In genomic region chr5:24329965-24330298, GRCm38 (mm10) we compare ENCODE assay signal across 8 mouse cellular contexts. TPM values are rescaled to one million over a fixed set of nuclear protein-coding genes. Genes with fewer than 3 reads are reported as not detected.
DNase-seq lines count a peak whose midpoint lies in the region; ATAC-seq and TF ChIP-seq lines count a peak whose summit lies in the region.

No protein-coding gene starts in this region.

- intact Hi-C loops in heart, postnatal 36 days (cut with DNase I), result loop anchor here (2.0 to 5.0 kb wide), 2 partner anchors 53 to 63 kb away; no protein-coding TSS in a partner anchor

- peaks cover 42% of the 10 kb centered on the region for H3K4me1 ChIP-seq in heart, postnatal 0 days (ENCODE audit: control insufficient read depth, insufficient read depth)
- H3K4me1 ChIP-seq in embryonic facial prominence, embryonic 11.5 days (ENCODE audit: control insufficient read depth, insufficient read depth, low read length), result peaks cover 9% of the 10 kb centered on the region
- peaks cover 31% of the 10 kb centered on the region for H3K4me1 ChIP-seq in hindbrain, embryonic 12.5 days
- H3K4me1 ChIP-seq in midbrain, embryonic 12.5 days, result peaks cover 26% of the 10 kb centered on the region

- no peak for DNase-seq in heart, postnatal 0 days (ENCODE audit: low spot score)
- no peak for DNase-seq in heart, postnatal 36 days
- no peak for DNase-seq in embryonic facial prominence, embryonic 11.5 days (ENCODE audit: low spot score)
- no peak for DNase-seq in MN1 (ENCODE audit: low spot score)
- DNase-seq in frontal cortex, adult 2 months (ENCODE audit: extremely low spot score in 1 of 2, low spot score in 1 of 2), result no peak
- no peak for DNase-seq in kidney, postnatal 25 days

- TF ChIP-seq EP300 in heart, postnatal 0 days (IDR thresholded peaks at IDR 0.05; ENCODE audit: low read depth), result no peak

- H3K4me2 ChIP-seq in heart, postnatal 0 days (ENCODE audit: low read depth, low read length), result peak overlapping the region; percentile 61
- no peak overlapping the region; the same call in 1 of the 2 replicates for H3K4me2 ChIP-seq in embryonic facial prominence, embryonic 11.5 days (ENCODE audit: low read depth, low read length)
- H3K4me2 ChIP-seq in hindbrain, embryonic 12.5 days (replicated peaks), result peak overlapping the region; percentile 66
- H3K4me2 ChIP-seq in midbrain, embryonic 12.5 days (replicated peaks), result peak overlapping the region; percentile 56

- WGBS in heart, postnatal 0 days, result 35% methylated on average over 5 of the region's 5 CpGs
- WGBS in embryonic facial prominence, embryonic 11.5 days, result 50% methylated on average over 5 of the region's 5 CpGs
- 40% methylated on average over 5 of the region's 5 CpGs for WGBS in hindbrain, embryonic 12.5 days
- WGBS in midbrain, embryonic 12.5 days, result 44% methylated on average over 5 of the region's 5 CpGs

- no peak overlapping the region for H3K4me3 ChIP-seq in heart, postnatal 0 days (ENCODE audit: low read depth, low read length)
- H3K4me3 ChIP-seq in embryonic facial prominence, embryonic 11.5 days (ENCODE audit: low read depth, low read length), result no peak overlapping the region
- no peak overlapping the region for H3K4me3 ChIP-seq in hindbrain, embryonic 12.5 days
- no peak overlapping the region for H3K4me3 ChIP-seq in midbrain, embryonic 12.5 days

- TF ChIP-seq CTCF in heart, postnatal 0 days (IDR thresholded peaks at IDR 0.05; ENCODE audit: low read depth), result no peak

- H3K27me3 ChIP-seq in heart, postnatal 0 days (ENCODE audit: control insufficient read depth, insufficient read depth, low read length), result no peaks in the 10 kb centered on the region
- no peaks in the 10 kb centered on the region for H3K27me3 ChIP-seq in embryonic facial prominence, embryonic 11.5 days (ENCODE audit: control insufficient read depth, insufficient read depth, low read length)
- H3K27me3 ChIP-seq in hindbrain, embryonic 12.5 days, result peaks cover 9% of the 10 kb centered on the region; the same call in 1 of the 2 replicates
- H3K27me3 ChIP-seq in midbrain, embryonic 12.5 days, result peaks cover 17% of the 10 kb centered on the region; the same call in 1 of the 2 replicates

- H3K36me3 ChIP-seq in heart, postnatal 0 days (replicated peaks; ENCODE audit: control insufficient read depth, insufficient read depth, low read length), result peaks cover 42% of the 10 kb centered on the region
- no peaks in the 10 kb centered on the region for H3K36me3 ChIP-seq in embryonic facial prominence, embryonic 11.5 days (replicated peaks; ENCODE audit: control insufficient read depth, insufficient read depth, low read depth, low read length)
- H3K36me3 ChIP-seq in hindbrain, embryonic 12.5 days, result peaks cover 24% of the 10 kb centered on the region
- H3K36me3 ChIP-seq in midbrain, embryonic 12.5 days, result peaks cover 26% of the 10 kb centered on the region

- no peaks in the 10 kb centered on the region for H3K9me3 ChIP-seq in heart, postnatal 0 days (replicated peaks; ENCODE audit: control insufficient read depth, low read length)
- H3K9me3 ChIP-seq in embryonic facial prominence, embryonic 11.5 days (replicated peaks; ENCODE audit: control insufficient read depth, low read length), result no peaks in the 10 kb centered on the region
- no peaks in the 10 kb centered on the region for H3K9me3 ChIP-seq in hindbrain, embryonic 12.5 days (replicated peaks)
- no peaks in the 10 kb centered on the region for H3K9me3 ChIP-seq in midbrain, embryonic 12.5 days

- H3K9ac ChIP-seq in heart, postnatal 0 days (replicated peaks; ENCODE audit: low read depth, low read length), result no peak overlapping the region
- no peak overlapping the region; the same call in none of the 2 replicates for H3K9ac ChIP-seq in embryonic facial prominence, embryonic 11.5 days (replicated peaks; ENCODE audit: low read length)
- peak overlapping the region; percentile 65 for H3K9ac ChIP-seq in hindbrain, embryonic 12.5 days
- peak overlapping the region; percentile 55 for H3K9ac ChIP-seq in midbrain, embryonic 12.5 days (replicated peaks)

- ATAC-seq in heart, postnatal 0 days (ENCODE audit: insufficient read depth, low read depth), result 0 out of 2 replicates have a peak, but pooled peaks have one; percentile 1
- ATAC-seq in embryonic facial prominence, embryonic 11.5 days (replicated peaks; ENCODE audit: insufficient number of reproducible peaks, low FRiP score, low TSS enrichment, low read depth), result no peak
- no peak for ATAC-seq in hindbrain, embryonic 12.5 days (ENCODE audit: low FRiP score)
- ATAC-seq in midbrain, embryonic 12.5 days (ENCODE audit: low FRiP score, low read depth), result no peak

- peak overlapping the region; percentile 87 for H3K27ac ChIP-seq in heart, postnatal 0 days (ENCODE audit: low read depth)
- H3K27ac ChIP-seq in embryonic facial prominence, embryonic 11.5 days (replicated peaks; ENCODE audit: low read depth, low read length), result peak overlapping the region; percentile 2; the same call in 1 of the 2 replicates
- peak overlapping the region; percentile 90 for H3K27ac ChIP-seq in hindbrain, embryonic 12.5 days
- H3K27ac ChIP-seq in midbrain, embryonic 12.5 days (replicated peaks), result peak overlapping the region; percentile 81

RNA-seq across cellular contexts. Expression of gene Kcnh2, which starts 21.5 kb away (rescaled TPM):
- 86.1 and 120 TPM in 2 replicates for total RNA-seq in heart, postnatal 0 days (2014; rRNA removed; ENCODE audit: low replicate concordance)
- polyA plus RNA-seq in heart, postnatal 0 days (2015; fragmentation: Nextera tagmentation; extraction: Ambion mirVana), result 29.4 and 32.1 TPM in 2 replicates
- 10 to 100 TPM; 56.3 to 72.6 TPM for total RNA-seq in heart, postnatal 36 days (2021)
- polyA plus RNA-seq in embryonic facial prominence, embryonic 11.5 days (2014; fragmentation: Nextera tagmentation; extraction: Ambion mirVana), result 3.7 and 4.2 TPM in 2 replicates
- 14.6 and 17.4 TPM in 2 replicates for polyA plus RNA-seq in hindbrain, embryonic 12.5 days (2016; fragmentation: Nextera tagmentation; extraction: Ambion mirVana)
- 18.0 and 18.5 TPM in 2 replicates for polyA plus RNA-seq in midbrain, embryonic 12.5 days (2016; fragmentation: Nextera tagmentation; extraction: Ambion mirVana)
- 65.0 and 65.8 TPM in 2 replicates for polyA plus RNA-seq in frontal cortex, adult 2 months (2012; rRNA removed)

RNA-seq across cellular contexts. Expression of gene Nos3, which starts 34.7 kb away (rescaled TPM):
- 50.9 and 52.1 TPM in 2 replicates for total RNA-seq in heart, postnatal 0 days (2014; rRNA removed; ENCODE audit: low replicate concordance)
- 21.1 and 25.6 TPM in 2 replicates for polyA plus RNA-seq in heart, postnatal 0 days (2015; fragmentation: Nextera tagmentation; extraction: Ambion mirVana)
- total RNA-seq in heart, postnatal 36 days (2021), result 10 to 100 TPM; 23.7 to 26.2 TPM
- 3.2 and 4.2 TPM in 2 replicates for polyA plus RNA-seq in embryonic facial prominence, embryonic 11.5 days (2014; fragmentation: Nextera tagmentation; extraction: Ambion mirVana)
- polyA plus RNA-seq in hindbrain, embryonic 12.5 days (2016; fragmentation: Nextera tagmentation; extraction: Ambion mirVana), result 8.8 and 9.0 TPM in 2 replicates
- 7.1 and 9.2 TPM in 2 replicates for polyA plus RNA-seq in midbrain, embryonic 12.5 days (2016; fragmentation: Nextera tagmentation; extraction: Ambion mirVana)
- polyA plus RNA-seq in frontal cortex, adult 2 months (2012; rRNA removed), result 10.1 and 10.7 TPM in 2 replicates

Comparison
In these comparisons a context has a peak if more than half of its experiments do, and no peak if none do; other contexts are left out.
1. H3K27ac ChIP-seq: peak in every context shown above with its lines; median percentile 90 in hindbrain, embryonic 12.5 days; 87 in heart, postnatal 0 days; 81 in midbrain, embryonic 12.5 days; 2 in embryonic facial prominence, embryonic 11.5 days.
2. H3K9ac ChIP-seq: peak in hindbrain, embryonic 12.5 days (single experiment) and midbrain, embryonic 12.5 days (single experiment); none in heart, postnatal 0 days (single experiment) and embryonic facial prominence, embryonic 11.5 days (single experiment).